Mouse (Mus musculus) urinary bladder, postnatal 0 days (tissue): ENCODE data around the gene Try10. TPM values are rescaled to one million over a fixed set of nuclear protein-coding genes. Genes with fewer than 3 reads are reported as not detected.

Source experiments
- polyA plus RNA-seq: library from polyadenylated mRNA; unstranded; fragments of >200 nt; fragmentation: Nextera tagmentation; extraction: Ambion mirVana; gene quantifications from 2 replicates; pipeline ENCODE4 v1.2.1, GENCODE M21; 2015

Gene Try10
- not detected in 2 replicates for polyA plus RNA-seq

GRCm38 (mm10) chr6:41353932-41354331 lies at the start of gene Try10:
Gene Try10 (plus strand): TSS chr6:41354105.

GRCm38 (mm10) chr6:41316741-41317140 lies 37.2 kb upstream of the Try10 start, which contains the start of gene Try5:
Gene Try5 (minus strand): TSS chr6:41316841.

GRCm38 (mm10) chr6:41377578-41377977 lies 23.7 kb downstream of the Try10 start, which contains the start of gene Prss3:
Gene Prss3 (minus strand): TSS chr6:41377678.

DNA sequence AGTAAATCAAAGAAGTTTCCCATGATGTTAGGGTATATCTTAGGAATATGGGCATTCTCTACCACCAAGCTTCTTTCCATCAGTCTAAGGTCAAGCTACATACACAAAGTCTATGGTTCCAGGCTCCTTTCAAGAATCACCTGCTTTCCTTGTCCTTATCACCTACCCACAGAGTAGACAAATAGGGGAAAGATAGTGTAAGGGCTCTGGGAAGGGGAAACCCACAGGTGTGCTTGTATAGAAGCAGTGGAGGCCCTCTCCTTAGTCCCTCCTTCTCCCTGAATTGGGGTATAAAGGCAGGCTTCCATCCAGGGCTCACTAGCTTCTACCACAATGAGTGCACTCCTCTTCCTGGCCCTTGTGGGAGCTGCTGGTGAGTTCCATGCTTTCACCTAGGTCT lies 38.2 kb downstream of the Try10 start, which contains the start of gene Gm5771:
Gene Gm5771 (plus strand): TSS at position 301 of the 400 bp plus-strand sequence.

Other genes starting within 250 kb of the Try10 start
- not detected in 2 replicates for gene Try4, start 51.8 kb upstream of the Try10 start, polyA plus RNA-seq
- gene Try5, start 37.3 kb upstream of the Try10 start, polyA plus RNA-seq, result not detected in 2 replicates
- not detected in 2 replicates for gene Prss3, start 23.6 kb downstream of the Try10 start, polyA plus RNA-seq
- not detected in 2 replicates for gene Gm5771, start 38.3 kb downstream of the Try10 start, polyA plus RNA-seq
- gene Gm10334, start 92.0 kb downstream of the Try10 start, polyA plus RNA-seq, result not detected in 2 replicates
- not detected in 2 replicates for gene Prss1, start 104.8 kb downstream of the Try10 start, polyA plus RNA-seq
- not detected in 2 replicates for gene Prss2, start 167.7 kb downstream of the Try10 start, polyA plus RNA-seq